ENCODE assay signal across 22 mouse cellular contexts in genomic region chr17:82606642-82607175, GRCm38 (mm10).
DNase-seq lines count a peak whose midpoint lies in the region; ATAC-seq and TF ChIP-seq lines count a peak whose summit lies in the region.
"Had no signal": no experiment of that assay in that cellular context is flagged by ENCODE, and none has a peak within 500 bp of the region (broad histone marks: within the 10 kb centered on the region; RNA-seq: fewer than 3 reads in every experiment).

No protein-coding gene starts in this region.

- no peak overlapping the region for H3K4me3 ChIP-seq in kidney, postnatal 0 days (replicated peaks; ENCODE audit: low read depth, low read length)
- H3K4me3 ChIP-seq in lung, embryonic 15.5 days, result no peak overlapping the region
- H3K4me3 ChIP-seq in lung, postnatal 0 days (ENCODE audit: low read depth, low read length), result no peak overlapping the region
- H3K4me3 ChIP-seq: forebrain, embryonic 10.5 days; hindbrain, embryonic 13.5 days; left cerebral cortex, adult 2 months; midbrain, embryonic 13.5 days; neural tube, embryonic 13.5 days had no signal

- no peaks in the 10 kb centered on the region for H3K9me3 ChIP-seq in kidney, postnatal 0 days (replicated peaks; ENCODE audit: low read length)
- no peaks in the 10 kb centered on the region for H3K9me3 ChIP-seq in lung, embryonic 15.5 days
- H3K9me3 ChIP-seq in lung, postnatal 0 days (ENCODE audit: low read length), result no peaks in the 10 kb centered on the region
- H3K9me3 ChIP-seq: forebrain, embryonic 10.5 days; hindbrain, embryonic 13.5 days; midbrain, embryonic 13.5 days; neural tube, embryonic 13.5 days had no signal

- H3K27me3 ChIP-seq in kidney, postnatal 0 days (ENCODE audit: insufficient read depth, low read length), result no peaks in the 10 kb centered on the region
- no peaks in the 10 kb centered on the region for H3K27me3 ChIP-seq in lung, embryonic 15.5 days
- H3K27me3 ChIP-seq in lung, postnatal 0 days (replicated peaks; ENCODE audit: insufficient read depth, low read length), result no peaks in the 10 kb centered on the region
- H3K27me3 ChIP-seq: hindbrain, embryonic 13.5 days; midbrain, embryonic 13.5 days; neural tube, embryonic 13.5 days had no signal

- no peak overlapping the region for H3K9ac ChIP-seq in kidney, postnatal 0 days (ENCODE audit: low read depth, low read length)
- H3K9ac ChIP-seq in lung, embryonic 15.5 days, result no peak overlapping the region
- H3K9ac ChIP-seq in lung, postnatal 0 days (replicated peaks; ENCODE audit: low read depth), result no peak overlapping the region
- H3K9ac ChIP-seq: forebrain, postnatal 0 days; hindbrain, embryonic 13.5 days; midbrain, embryonic 13.5 days; neural tube, embryonic 13.5 days had no signal

- no peak overlapping the region for H3K27ac ChIP-seq in kidney, postnatal 0 days
- no peak overlapping the region for H3K27ac ChIP-seq in lung, embryonic 15.5 days
- H3K27ac ChIP-seq in lung, postnatal 0 days (ENCODE audit: low read length), result no peak overlapping the region
- H3K27ac ChIP-seq: forebrain, embryonic 10.5 days; hindbrain, embryonic 13.5 days; left cerebral cortex, adult 2 months; midbrain, embryonic 13.5 days; neural tube, embryonic 13.5 days had no signal

- H3K4me1 ChIP-seq in kidney, postnatal 0 days (replicated peaks; ENCODE audit: insufficient read depth, low read length), result no peaks in the 10 kb centered on the region
- no peaks in the 10 kb centered on the region for H3K4me1 ChIP-seq in lung, embryonic 15.5 days
- no peaks in the 10 kb centered on the region for H3K4me1 ChIP-seq in lung, postnatal 0 days (ENCODE audit: insufficient read depth, low read depth, low read length)
- H3K4me1 ChIP-seq: forebrain, embryonic 10.5 days; hindbrain, embryonic 13.5 days; midbrain, embryonic 13.5 days; neural tube, embryonic 13.5 days had no signal

- DNase-seq in kidney, postnatal 0 days (ENCODE audit: low spot score), result peak; percentile 60
- no peak for DNase-seq in kidney, postnatal 25 days
- DNase-seq in lung, postnatal 0 days (ENCODE audit: low spot score), result no peak
- peak; percentile 18 for DNase-seq in adrenal gland, postnatal 25 days
- no peak for DNase-seq in cerebellum, adult 11 months
- DNase-seq: cerebellum, adult 9-11 months; forebrain, postnatal 0 days; gastrocnemius, postnatal 25 days; kidney, adult 2 months; lung, postnatal 14 days; right cerebral cortex, adult 18-20 months; right cerebral cortex, postnatal 4 days; thymus, postnatal 25 days had no signal

- no peak for ATAC-seq in kidney, postnatal 0 days (replicated peaks; ENCODE audit: low FRiP score, low read depth)
- ATAC-seq in lung, embryonic 15.5 days (ENCODE audit: borderline replicate concordance, extremely low read depth, low FRiP score, low TSS enrichment), result peak; percentile 67; the same call in 1 of the 2 replicates
- ATAC-seq in lung, postnatal 0 days, result no peak
- ATAC-seq in monocyte, adult 5-6 weeks (replicated peaks; ENCODE audit: insufficient number of reproducible peaks, low FRiP score, low TSS enrichment, poor library complexity, severe bottlenecking), result no peak
- ATAC-seq: activated CD4-positive, CD25-positive, alpha-beta regulatory T cell, adult 4 months; forebrain, postnatal 0 days; inflammation-experienced regulatory T-cells, adult 6 months; midbrain, embryonic 13.5 days had no signal

- WGBS in kidney, postnatal 0 days, result 52% methylated on average over 3 of the region's 3 CpGs
- WGBS in lung, embryonic 15.5 days, result 23% methylated on average over 3 of the region's 3 CpGs
- 44% methylated on average over 3 of the region's 3 CpGs for WGBS in lung, postnatal 0 days

- TF ChIP-seq CTCF in kidney, postnatal 0 days (IDR thresholded peaks at IDR 0.05; ENCODE audit: low read depth), result no peak
- no peak for TF ChIP-seq CTCF in lung, postnatal 0 days (IDR thresholded peaks at IDR 0.05)

- H3K4me2 ChIP-seq in kidney, postnatal 0 days (ENCODE audit: low read length), result no peak overlapping the region
- no peak overlapping the region for H3K4me2 ChIP-seq in lung, embryonic 15.5 days
- H3K4me2 ChIP-seq in lung, postnatal 0 days (replicated peaks; ENCODE audit: low read depth, low read length), result no peak overlapping the region
- H3K4me2 ChIP-seq: hindbrain, embryonic 13.5 days; midbrain, embryonic 13.5 days; neural tube, embryonic 13.5 days had no signal

- H3K36me3 ChIP-seq in kidney, postnatal 0 days (ENCODE audit: insufficient read depth, low read length), result no peaks in the 10 kb centered on the region
- H3K36me3 ChIP-seq in lung, embryonic 15.5 days, result no peaks in the 10 kb centered on the region
- no peaks in the 10 kb centered on the region for H3K36me3 ChIP-seq in lung, postnatal 0 days (ENCODE audit: insufficient read depth, low read length)
- H3K36me3 ChIP-seq: forebrain, embryonic 10.5 days; hindbrain, embryonic 13.5 days; midbrain, embryonic 13.5 days; neural tube, embryonic 13.5 days had no signal

- TF ChIP-seq EP300 in lung, postnatal 0 days (IDR thresholded peaks at IDR 0.05), result no peak

Comparison
In these comparisons a context has a peak if more than half of its experiments do, and no peak if none do; other contexts are left out.
1. DNase-seq: peak in kidney, postnatal 0 days (single experiment) and adrenal gland, postnatal 25 days (single experiment); none in kidney, postnatal 25 days (0 of 2), lung, postnatal 0 days (single experiment) and cerebellum, adult 11 months (single experiment).